Mouse (Mus musculus) cerebellum, postnatal 36 days (tissue): ENCODE measurements around the gene Vwa8.

Source experiments
- DNase-seq, 2 experiments: peaks; one replicate each; pipeline ENCODE4 v3.0.0; 2021 to 2022; ENCODE audit warnings: mixed read lengths in 2 of 2

Gene Vwa8

DNA sequence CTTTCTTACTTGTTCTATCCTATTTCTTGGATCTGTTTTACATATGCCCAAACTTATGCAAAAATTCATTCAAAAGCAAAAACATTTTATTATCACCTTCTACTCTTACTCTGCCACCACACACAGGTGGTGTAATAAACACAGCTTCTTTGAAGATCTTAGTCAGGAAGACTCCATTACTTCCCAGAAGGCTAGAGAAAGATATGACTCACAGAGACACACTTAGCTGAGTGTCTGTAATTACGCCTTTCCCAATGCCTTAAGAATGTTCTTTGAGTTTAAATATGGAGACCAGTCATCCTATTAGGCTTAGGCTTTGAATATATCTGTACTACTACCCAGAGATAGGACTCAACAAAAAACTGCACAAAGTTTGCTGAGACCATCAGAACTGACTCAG lies 338.1 kb downstream of the Vwa8 start:
- DNase-seq, result no peak

- no peak for DNase-seq
Measured at GRCm38 (mm10) chr14:79196711-79197110, 347.9 kb downstream of the Vwa8 start.

DNA sequence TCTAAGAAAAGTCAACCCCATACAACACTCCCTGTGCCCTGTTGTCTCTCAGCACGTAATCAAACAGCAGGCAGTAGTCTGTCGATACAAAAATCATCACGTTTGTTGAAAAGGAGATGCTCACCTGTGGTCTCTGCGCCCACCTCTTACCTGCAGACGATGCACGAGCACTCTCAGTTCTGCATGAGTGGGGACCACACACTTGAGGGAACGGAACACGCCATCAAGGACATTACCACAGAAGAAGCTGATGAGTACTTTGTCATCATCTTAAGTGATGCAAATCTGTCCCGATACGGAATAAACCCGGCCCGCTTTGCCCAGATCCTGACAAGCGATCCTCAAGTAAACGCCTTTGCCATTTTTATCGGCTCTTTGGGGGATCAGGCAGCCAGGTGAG lies 349.2 kb downstream of the Vwa8 start:
- DNase-seq, result no peak

- DNase-seq, result no peak
Measured at GRCm38 (mm10) chr14:79200133-79200891, 351.5 kb downstream of the Vwa8 start.

DNA sequence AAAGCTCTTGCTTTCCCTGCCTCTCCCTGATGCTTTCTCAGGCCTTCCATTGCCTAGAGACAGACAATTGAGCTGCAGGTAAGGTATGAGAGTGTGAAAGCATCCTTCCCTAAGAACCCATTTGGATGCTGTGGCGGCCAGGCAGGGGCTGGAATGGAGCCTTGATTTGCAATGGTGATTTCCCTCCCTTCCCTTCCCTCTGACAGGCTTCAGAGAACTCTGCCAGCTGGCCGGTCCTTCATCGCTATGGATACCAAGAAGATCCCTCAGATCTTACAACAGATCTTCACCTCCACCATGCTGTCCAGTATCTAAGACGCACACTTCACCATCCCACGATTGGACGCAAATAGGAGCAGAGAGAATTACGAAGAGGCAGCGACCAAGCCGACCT lies 352.0 kb downstream of the Vwa8 start:
- DNase-seq, result peak in 1 of 2 experiments; percentile 18

- DNase-seq, result no peak
Measured at GRCm38 (mm10) chr14:79202722-79203362, 354.0 kb downstream of the Vwa8 start.

DNA sequence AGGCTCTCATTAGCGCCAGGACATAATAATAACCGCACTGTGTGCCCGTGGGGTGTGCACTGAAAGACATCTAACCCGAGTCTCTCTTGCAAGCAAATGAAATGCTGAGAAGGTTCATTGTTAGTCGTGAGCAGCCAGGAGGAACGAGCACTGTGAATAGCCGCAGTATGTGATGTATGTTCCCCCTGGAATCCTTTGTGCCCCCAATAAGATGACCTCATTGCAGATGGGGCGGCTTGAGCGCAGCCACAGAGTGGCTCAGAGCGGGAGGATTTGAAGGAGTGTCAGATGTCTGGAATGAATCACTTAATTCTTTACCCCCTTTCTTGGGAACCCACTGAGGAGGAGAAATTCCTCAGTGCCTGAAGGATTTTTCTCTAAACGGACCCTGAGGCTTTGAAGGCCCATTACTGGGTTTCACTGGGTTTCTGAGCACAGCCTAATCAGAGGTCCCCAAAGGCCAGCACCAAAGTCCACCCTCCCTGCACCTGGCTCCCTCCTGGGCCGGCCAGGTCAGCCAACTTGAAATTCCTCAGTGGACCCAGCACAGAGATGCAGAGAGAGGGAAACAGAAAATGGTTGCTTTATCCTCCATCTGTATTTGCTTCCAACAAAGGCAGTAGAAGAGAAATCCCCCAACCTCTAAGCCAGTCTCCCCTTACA lies 354.8 kb downstream of the Vwa8 start:
- DNase-seq, result no peak

- DNase-seq, result no peak
Measured at GRCm38 (mm10) chr14:79204866-79205265, 356.0 kb downstream of the Vwa8 start.

- DNase-seq, result peak in 1 of 2 experiments; percentile 21
Measured at GRCm38 (mm10) chr14:79206210-79206609, 357.4 kb downstream of the Vwa8 start.

DNA sequence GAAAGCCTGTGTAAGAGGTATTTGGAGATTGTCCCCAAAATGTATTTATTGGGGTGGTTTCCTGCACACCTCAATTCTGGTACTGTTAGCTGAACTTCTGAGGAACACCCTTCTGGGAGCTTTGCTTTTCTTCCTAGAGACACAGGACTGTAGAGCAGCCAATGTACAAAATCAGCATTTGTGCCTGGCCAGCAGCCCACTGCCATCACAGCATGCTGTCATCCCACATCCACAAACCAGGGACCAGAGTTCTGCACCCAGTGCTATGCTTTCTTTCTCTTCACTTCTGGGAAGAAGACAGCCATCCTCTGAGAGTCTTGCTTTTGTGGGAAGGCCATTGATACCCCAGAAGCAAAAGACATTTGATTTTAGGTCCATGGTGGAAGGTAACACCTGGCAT lies 359.6 kb downstream of the Vwa8 start:
- DNase-seq, result no peak

- no peak for DNase-seq
Measured at GRCm38 (mm10) chr14:79209813-79210212, 361.0 kb downstream of the Vwa8 start.

DNA sequence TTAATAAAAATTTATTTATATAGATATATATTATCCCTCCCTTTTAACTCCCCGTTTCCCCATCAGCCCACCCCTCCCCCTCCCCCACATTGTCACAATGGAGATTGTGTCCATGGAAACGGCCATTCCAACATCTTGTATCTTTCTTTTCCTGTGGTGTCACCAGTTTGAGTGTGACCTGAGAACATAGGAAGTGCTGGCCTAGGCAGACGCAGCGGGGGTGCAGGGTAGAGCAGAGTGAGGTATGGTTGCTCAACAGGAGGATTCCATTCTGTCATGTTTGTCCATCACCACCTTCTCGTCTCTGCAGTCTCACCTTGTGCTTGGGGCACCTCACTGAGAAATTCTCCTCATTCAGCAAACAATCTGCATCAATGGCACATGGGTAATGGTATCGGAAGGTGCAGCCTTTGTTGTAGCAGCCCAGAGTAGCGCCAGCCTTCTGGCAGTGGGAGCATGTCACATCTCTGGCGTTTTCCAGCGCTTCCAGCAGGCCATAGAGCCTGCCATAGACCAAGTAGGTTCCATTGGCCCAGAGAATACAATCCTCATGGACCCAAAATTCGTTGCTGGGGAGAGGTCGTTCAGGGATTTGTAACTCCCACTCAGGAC lies 363.6 kb downstream of the Vwa8 start:
- no peak for DNase-seq

GRCm38 (mm10) chr14:79214129-79214528 lies 365.3 kb downstream of the Vwa8 start:
- no peak for DNase-seq

GRCm38 (mm10) chr14:79214660-79215249 lies 365.9 kb downstream of the Vwa8 start:
- DNase-seq, result no peak

GRCm38 (mm10) chr14:79216366-79216765 lies 367.5 kb downstream of the Vwa8 start:
- DNase-seq, result no peak

DNA sequence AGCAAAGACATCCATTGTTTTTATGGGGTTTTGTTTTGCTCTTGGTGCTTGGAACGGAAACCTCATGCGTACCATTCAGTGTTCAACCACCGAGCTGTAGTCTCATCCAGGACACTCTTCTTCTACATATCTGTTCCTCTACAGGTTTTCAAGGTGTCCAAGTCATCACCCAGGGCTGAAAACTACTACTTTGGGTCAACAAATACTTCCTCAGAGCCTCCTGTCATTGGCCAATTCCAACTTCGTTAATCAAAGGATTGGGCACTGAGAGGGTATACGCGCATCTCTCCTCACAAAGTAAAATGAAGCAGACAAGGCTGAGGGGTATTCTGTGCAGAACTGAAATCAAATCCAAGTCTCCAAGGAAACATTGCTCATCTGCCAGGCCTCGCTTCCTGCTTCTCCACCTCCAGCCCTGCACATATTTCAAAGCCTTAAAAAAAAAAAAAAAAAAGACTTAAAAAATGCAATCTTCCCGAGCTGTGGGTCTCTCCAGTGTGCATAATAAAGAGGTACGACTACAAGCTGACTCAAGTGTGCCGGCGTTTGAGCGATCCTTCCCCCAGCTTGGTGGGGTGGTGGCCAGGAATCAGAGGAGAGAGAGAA lies 374.7 kb downstream of the Vwa8 start:
- DNase-seq, result no peak

- DNase-seq, result no peak
Measured at GRCm38 (mm10) chr14:79225458-79225857, 376.6 kb downstream of the Vwa8 start.

DNA sequence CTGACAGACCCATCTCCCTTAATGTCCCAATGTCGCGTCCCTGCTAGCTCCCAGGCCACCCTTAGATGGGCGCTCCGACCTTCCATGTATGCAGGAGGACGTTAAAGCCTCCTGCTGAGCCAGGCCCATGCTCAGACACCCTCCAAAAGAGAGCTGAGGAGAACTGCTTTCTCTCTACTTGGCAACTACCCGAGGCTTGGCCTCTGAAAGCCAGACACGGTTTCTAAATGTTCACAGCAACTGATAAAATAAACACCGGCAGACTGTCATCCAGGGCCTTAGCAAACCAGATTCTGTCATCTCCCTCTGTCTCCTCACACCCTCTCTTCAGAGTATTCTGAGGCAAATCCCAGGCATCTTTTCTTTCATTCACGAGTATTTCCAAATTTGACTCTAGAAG lies 377.2 kb downstream of the Vwa8 start:
- no peak for DNase-seq

DNA sequence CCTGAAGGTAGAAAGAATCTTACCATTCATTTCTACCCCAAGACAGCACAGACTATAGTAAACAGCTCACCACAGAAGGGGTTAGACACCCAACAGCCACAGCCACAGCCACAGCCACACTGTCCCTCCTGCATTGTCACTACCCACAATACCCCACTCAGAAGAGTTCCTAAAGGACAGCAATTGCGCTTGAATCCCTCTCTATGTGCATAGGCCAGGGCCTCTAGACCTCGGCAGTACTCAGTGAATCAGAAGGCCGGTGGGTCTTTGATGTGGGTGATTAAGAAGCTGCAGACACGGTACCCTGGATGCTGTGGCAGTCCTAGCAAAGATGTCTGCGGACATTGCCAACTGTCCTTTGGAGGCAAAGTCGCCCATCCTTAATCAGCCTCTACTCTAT lies 377.9 kb downstream of the Vwa8 start:
- no peak for DNase-seq

- DNase-seq, result no peak
Measured at GRCm38 (mm10) chr14:79227955-79228354, 379.1 kb downstream of the Vwa8 start.

- peak; percentile 62 to 74 for DNase-seq
Measured at GRCm38 (mm10) chr14:79231677-79232076, 382.8 kb downstream of the Vwa8 start.

GRCm38 (mm10) chr14:79233697-79234096 lies 384.8 kb downstream of the Vwa8 start:
- no peak for DNase-seq

- DNase-seq, result no peak
Measured at GRCm38 (mm10) chr14:79234513-79234912, 385.7 kb downstream of the Vwa8 start.
